ENCODE assay signal across 8 mouse cellular contexts in genomic region chr10:39368572-39369135, GRCm38 (mm10). TPM values are rescaled to one million over a fixed set of nuclear protein-coding genes. Genes with fewer than 3 reads are reported as not detected.
DNase-seq lines count a peak whose midpoint lies in the region; ATAC-seq and TF ChIP-seq lines count a peak whose summit lies in the region.

TSS of gene Fyn (plus strand) at chr10:39368855.

- peak within 1 kb of the TSS; percentile 94 for H3K9ac ChIP-seq in embryonic facial prominence, embryonic 13.5 days
- H3K9ac ChIP-seq in hindbrain, embryonic 11.5 days (ENCODE audit: low read depth, low read length), result peak within 1 kb of the TSS; percentile 86
- peak within 1 kb of the TSS; percentile 87 for H3K9ac ChIP-seq in liver, embryonic 13.5 days
- peak within 1 kb of the TSS; percentile 88 for H3K9ac ChIP-seq in stomach, postnatal 0 days (ENCODE audit: low read length)

- no peak for DNase-seq in gastrocnemius, postnatal 10 days
- DNase-seq in gastrocnemius, adult 18-20 months (ENCODE audit: low spot score), result no peak
- DNase-seq in CD4-positive, CD25-positive, alpha-beta regulatory T cell, adult 2 months (ENCODE audit: low read depth, low spot score), result peak; percentile 75
- DNase-seq in hindbrain, embryonic 11.5 days (ENCODE audit: low spot score), result no peak
- DNase-seq in liver, embryonic 13.5 days, result no peak
- no peak for DNase-seq in stomach, postnatal 0 days (ENCODE audit: low spot score)
- no peak for DNase-seq in spleen, postnatal 36 days (ENCODE audit: low spot score in 2 of 2)

- H3K9me3 ChIP-seq in embryonic facial prominence, embryonic 13.5 days, result no peaks in the 10 kb centered on the region
- no peaks in the 10 kb centered on the region for H3K9me3 ChIP-seq in hindbrain, embryonic 11.5 days (ENCODE audit: control insufficient read depth, low read length)
- H3K9me3 ChIP-seq in liver, embryonic 13.5 days (replicated peaks), result no peaks in the 10 kb centered on the region
- H3K9me3 ChIP-seq in stomach, postnatal 0 days (ENCODE audit: control insufficient read depth, low read length), result no peaks in the 10 kb centered on the region

- H3K4me2 ChIP-seq in embryonic facial prominence, embryonic 13.5 days, result peak within 1 kb of the TSS; percentile 75
- H3K4me2 ChIP-seq in hindbrain, embryonic 11.5 days (replicated peaks; ENCODE audit: low read depth, low read length), result peak within 1 kb of the TSS; percentile 66
- H3K4me2 ChIP-seq in liver, embryonic 13.5 days, result peak within 1 kb of the TSS; percentile 96
- H3K4me2 ChIP-seq in stomach, postnatal 0 days (replicated peaks; ENCODE audit: low read depth), result peak within 1 kb of the TSS; percentile 74

- H3K36me3 ChIP-seq in embryonic facial prominence, embryonic 13.5 days, result no peaks in the 10 kb centered on the region
- H3K36me3 ChIP-seq in hindbrain, embryonic 11.5 days (ENCODE audit: control insufficient read depth, insufficient read depth, low read length), result no peaks in the 10 kb centered on the region
- no peaks in the 10 kb centered on the region for H3K36me3 ChIP-seq in liver, embryonic 13.5 days
- H3K36me3 ChIP-seq in stomach, postnatal 0 days (ENCODE audit: control insufficient read depth, insufficient read depth, low read length), result no peaks in the 10 kb centered on the region

- no peak for ATAC-seq in embryonic facial prominence, embryonic 13.5 days (ENCODE audit: insufficient number of reproducible peaks, insufficient read depth, low FRiP score, low TSS enrichment, low read depth)
- no peak for ATAC-seq in hindbrain, embryonic 11.5 days (ENCODE audit: low FRiP score)
- ATAC-seq in liver, embryonic 13.5 days (ENCODE audit: low read depth), result no peak
- ATAC-seq in stomach, postnatal 0 days (ENCODE audit: low FRiP score, low TSS enrichment), result no peak

- H3K27me3 ChIP-seq in embryonic facial prominence, embryonic 13.5 days, result peaks cover 16% of the 10 kb centered on the region
- H3K27me3 ChIP-seq in hindbrain, embryonic 11.5 days (ENCODE audit: control insufficient read depth, insufficient read depth, low read length), result no peaks in the 10 kb centered on the region
- no peaks in the 10 kb centered on the region for H3K27me3 ChIP-seq in liver, embryonic 13.5 days
- H3K27me3 ChIP-seq in stomach, postnatal 0 days (ENCODE audit: control insufficient read depth, insufficient read depth, low read length), result no peaks in the 10 kb centered on the region

- peaks cover 16% of the 10 kb centered on the region for H3K4me1 ChIP-seq in embryonic facial prominence, embryonic 13.5 days
- no peaks in the 10 kb centered on the region for H3K4me1 ChIP-seq in hindbrain, embryonic 11.5 days (replicated peaks; ENCODE audit: control insufficient read depth, insufficient read depth, low read length)
- peaks cover 48% of the 10 kb centered on the region for H3K4me1 ChIP-seq in liver, embryonic 13.5 days (replicated peaks)
- no peaks in the 10 kb centered on the region for H3K4me1 ChIP-seq in stomach, postnatal 0 days (replicated peaks; ENCODE audit: control insufficient read depth, insufficient read depth)

- WGBS in embryonic facial prominence, embryonic 13.5 days, result 35% methylated on average over 8 of the region's 8 CpGs
- 36% methylated on average over 8 of the region's 8 CpGs for WGBS in hindbrain, embryonic 11.5 days
- WGBS in liver, embryonic 13.5 days (ENCODE audit: insufficient replicate concordance), result 8% methylated on average over 8 of the region's 8 CpGs
- 29% methylated on average over 8 of the region's 8 CpGs for WGBS in stomach, postnatal 0 days

- no peak for TF ChIP-seq CTCF in stomach, postnatal 0 days (IDR thresholded peaks at IDR 0.05; ENCODE audit: low read depth)

- H3K4me3 ChIP-seq in embryonic facial prominence, embryonic 13.5 days, result peak within 1 kb of the TSS; percentile 92
- H3K4me3 ChIP-seq in hindbrain, embryonic 11.5 days (ENCODE audit: low read depth, low read length), result peak within 1 kb of the TSS; percentile 89
- peak within 1 kb of the TSS; percentile 85 for H3K4me3 ChIP-seq in liver, embryonic 13.5 days (replicated peaks)
- peak within 1 kb of the TSS; percentile 71 for H3K4me3 ChIP-seq in stomach, postnatal 0 days (ENCODE audit: low read depth, low read length)

- peak within 1 kb of the TSS; percentile 89 for H3K27ac ChIP-seq in embryonic facial prominence, embryonic 13.5 days
- H3K27ac ChIP-seq in hindbrain, embryonic 11.5 days (ENCODE audit: low read depth, low read length), result peak within 1 kb of the TSS; percentile 95
- peak within 1 kb of the TSS; percentile 84 for H3K27ac ChIP-seq in liver, embryonic 13.5 days
- H3K27ac ChIP-seq in stomach, postnatal 0 days (replicated peaks), result peak within 1 kb of the TSS; percentile 82

- no peak for TF ChIP-seq EP300 in stomach, postnatal 0 days (optimal IDR thresholded peaks at IDR 0.05)

RNA-seq across cellular contexts. Expression of gene Fyn, which starts in this region (rescaled TPM):
- total RNA-seq in gastrocnemius, postnatal 10 days (2021), result 10 to 100 TPM; 25.6 to 34.4 TPM
- total RNA-seq in gastrocnemius, adult 18-20 months (2021), result 1 to 10 TPM; 6.0 to 9.2 TPM
- polyA plus RNA-seq in embryonic facial prominence, embryonic 13.5 days (2015; fragmentation: Nextera tagmentation; extraction: Ambion mirVana), result 34.1 and 37.5 TPM in 2 replicates
- 51.1 and 53.2 TPM in 2 replicates for polyA plus RNA-seq in hindbrain, embryonic 11.5 days (2014; fragmentation: Nextera tagmentation; extraction: Ambion mirVana)
- polyA plus RNA-seq in liver, embryonic 13.5 days (2015; fragmentation: Nextera tagmentation; extraction: Ambion mirVana), result 6.5 and 7.6 TPM in 2 replicates
- polyA plus RNA-seq in stomach, postnatal 0 days (2015; fragmentation: Nextera tagmentation; extraction: Ambion mirVana), result 12.5 and 12.6 TPM in 2 replicates
